Mouse (Mus musculus) gastrocnemius, postnatal 4 days (tissue): ENCODE measurements around the gene Rnf126. TPM values are rescaled to one million over a fixed set of nuclear protein-coding genes. Genes with fewer than 3 reads are reported as not detected.
"Not testable (repeated sequence)": the region's sequence is repeated elsewhere in the genome, so short reads cannot be mapped to it uniquely, and the experiment has no call there.

ENCODE experiments used
- DNase-seq, 2 experiments: peaks; one replicate each; pipeline ENCODE4 v3.0.0; 2021 to 2022; ENCODE audit warnings: low spot score in 2 of 2, mixed read lengths in 2 of 2
- total RNA-seq, 2 experiments: library from RNA; stranded (reverse); gene quantifications; 2 replicates each; pipeline ENCODE4 v1.2.3; 2021

Gene Rnf126
- total RNA-seq, 2 experiments from 2014 or later = 45.0 to 52.5 TPM

DNA sequence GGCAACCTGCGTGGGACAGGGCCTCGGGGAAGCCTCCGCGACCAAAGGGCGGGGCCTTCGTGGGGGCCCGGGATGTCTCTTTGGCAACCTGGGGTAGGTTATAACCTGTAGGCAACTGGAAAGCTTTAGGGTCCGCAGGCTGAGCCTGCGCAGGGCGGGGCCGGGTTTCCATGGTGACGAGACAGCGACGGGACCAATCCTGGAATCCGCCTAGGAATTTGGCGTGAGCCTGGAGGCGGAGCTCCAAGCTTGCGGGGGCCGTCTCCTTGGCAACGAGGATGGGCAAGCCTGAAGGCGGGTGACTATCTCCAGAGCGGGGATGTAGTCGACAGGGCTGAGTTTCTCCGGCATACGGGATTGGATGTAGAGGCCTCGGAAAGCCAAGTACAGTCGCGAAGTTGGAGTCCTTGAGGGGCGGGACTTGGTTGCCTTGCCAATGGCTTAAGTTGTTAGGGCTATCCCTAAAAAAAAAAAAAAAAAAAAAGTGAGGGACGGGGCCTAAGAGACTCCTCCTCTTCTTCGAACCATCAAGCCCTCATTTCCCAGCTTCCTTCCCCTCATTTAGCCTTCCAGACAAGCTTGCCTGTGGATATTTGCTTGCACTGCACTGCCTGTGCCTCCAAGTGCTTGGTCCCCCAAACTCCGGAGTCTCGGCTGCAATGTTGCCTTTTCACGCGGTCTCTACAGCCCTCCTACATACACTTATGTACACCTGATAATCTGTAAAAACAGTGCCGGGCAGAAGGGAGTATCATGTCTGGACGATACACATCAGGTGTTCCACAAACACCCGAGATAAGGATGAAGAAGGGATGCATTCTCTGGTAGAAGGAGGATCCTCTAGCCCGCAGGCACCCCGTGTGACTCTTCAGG lies 856 bp upstream of the Rnf126 start:
- DNase-seq = peak; percentile 89 to 95

DNA sequence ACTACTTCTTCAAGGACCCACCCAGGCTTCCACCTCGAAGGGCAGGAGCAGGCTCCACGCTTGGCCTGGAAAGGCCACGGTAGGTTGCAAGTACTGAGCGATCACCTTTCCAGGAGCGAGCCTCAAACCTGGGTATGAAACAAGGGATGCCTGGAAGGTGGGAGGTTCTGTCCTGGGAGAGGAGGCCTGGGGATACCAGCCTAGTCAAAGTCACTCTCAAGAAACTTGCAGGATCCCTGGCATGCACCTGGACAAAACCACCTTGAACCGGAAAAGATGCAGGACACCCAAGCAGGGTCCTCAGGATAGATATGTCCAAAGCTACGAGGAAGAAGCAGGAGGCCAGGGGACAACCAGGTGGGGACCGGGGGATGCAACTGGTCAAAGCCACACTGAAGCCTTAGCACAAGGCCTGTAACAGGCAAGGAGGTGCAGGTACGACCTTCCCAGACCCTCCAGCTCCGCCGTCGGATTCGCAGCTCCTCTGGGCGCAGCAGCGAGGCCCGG lies 698 bp downstream of the Rnf126 start:
- DNase-seq = no peak

DNA sequence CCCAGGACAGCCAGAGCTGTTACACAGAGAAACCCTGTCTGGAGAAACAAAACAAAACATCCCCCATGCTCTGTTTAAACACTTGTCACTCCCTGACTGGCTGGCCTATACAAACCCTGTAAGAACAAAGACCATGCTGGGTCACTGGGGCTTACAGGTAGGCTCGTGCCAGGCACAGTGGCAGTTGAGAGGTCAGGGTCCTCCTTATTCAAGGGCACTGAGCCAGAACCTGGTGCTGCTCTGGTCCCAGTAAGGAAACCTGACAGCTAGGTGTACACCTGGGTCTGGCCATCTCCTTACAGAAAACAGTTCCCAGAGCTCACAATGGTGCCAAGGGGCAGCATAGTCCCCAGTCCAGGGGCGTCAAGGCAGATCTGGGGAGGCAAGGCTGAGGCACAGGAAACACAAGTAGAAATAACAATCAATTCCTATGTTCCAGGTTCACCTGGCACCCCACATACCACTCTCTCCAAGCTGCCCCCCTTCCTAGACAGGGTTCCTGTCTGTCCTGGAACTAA lies 1.5 kb downstream of the Rnf126 start:
- DNase-seq = no peak

DNA sequence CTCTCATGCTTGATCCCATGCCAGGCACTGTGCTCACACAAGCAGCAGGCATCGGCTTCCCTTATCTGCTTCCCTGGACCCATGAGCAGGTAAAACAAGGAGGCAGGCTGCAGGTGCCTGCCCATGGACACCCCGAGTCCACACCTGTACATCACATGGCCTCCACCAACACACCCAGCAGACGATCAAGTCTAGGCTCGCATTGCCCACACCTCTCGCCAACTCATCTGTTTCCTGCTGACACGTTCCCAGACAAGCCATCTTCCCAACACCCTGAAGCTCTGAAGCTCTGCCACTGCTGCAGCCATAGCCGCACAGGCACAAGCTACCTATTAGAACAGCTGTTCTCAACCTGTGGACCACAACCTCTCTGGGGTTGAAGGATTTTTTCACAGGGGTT lies 2.5 kb downstream of the Rnf126 start:
- no peak for DNase-seq

DNA sequence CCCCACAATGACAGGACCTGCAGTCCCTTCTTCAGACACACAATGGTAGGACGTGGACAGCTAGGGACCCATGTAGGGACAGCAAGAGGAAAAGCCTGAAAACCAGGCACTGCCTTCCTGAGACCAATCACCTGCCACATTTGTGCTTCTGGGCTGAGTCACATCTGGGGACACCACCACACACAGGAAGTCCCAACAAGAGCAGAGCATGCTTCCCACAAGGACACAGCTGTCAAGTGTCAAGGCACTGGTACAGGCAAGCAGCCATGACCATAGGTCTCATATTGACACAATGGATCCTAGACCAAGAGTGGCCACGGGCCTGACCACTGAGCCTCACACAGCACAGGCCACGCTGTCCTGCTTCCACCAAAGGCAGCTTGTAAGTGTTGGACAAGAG lies 3.9 kb downstream of the Rnf126 start:
- DNase-seq = no peak

DNA sequence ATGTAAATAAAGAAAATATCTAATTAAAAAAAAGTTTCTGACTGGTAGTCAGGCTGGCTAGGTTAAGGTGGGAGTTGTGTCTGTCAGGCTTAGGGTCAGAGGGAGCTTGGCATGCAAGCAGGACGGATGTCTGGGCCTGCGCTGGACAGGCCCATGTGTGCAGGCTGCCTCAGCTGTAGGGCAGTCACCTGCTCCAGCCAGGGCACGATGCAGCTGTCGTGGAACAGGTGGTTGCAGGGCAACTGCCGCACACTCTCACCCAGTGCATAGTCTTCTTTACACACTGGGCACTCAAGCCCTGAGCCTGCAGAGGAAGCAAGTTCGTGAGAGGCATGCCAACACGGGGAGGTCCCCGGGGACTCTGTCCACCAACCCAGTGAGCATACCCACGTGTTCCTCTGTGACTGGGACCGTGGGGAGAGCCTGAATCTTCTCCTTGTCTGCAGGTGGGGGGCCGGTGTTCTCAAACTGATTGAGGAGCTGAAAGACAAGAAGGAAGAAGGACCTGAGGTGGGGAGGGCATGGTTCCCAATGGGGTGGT lies 6.1 kb downstream of the Rnf126 start:
- DNase-seq = no peak

DNA sequence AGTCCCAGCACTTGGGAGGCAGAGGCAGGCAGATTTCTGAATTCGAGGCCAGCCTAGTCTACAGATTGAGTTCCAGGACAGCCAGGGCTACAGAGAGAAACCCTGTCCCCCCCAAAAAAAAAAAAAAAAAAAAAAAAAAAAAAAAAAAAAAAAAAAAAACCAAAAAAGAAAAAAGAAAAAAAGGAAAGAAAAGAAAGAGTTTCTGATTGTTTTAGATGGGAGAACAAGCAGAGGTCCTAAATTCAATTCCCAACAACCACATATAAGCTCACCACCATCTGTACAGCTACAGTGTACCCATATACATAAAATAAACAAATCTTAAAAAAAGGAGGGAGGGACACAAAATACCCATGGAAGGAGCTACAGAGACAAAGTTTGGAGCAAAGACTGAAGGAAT lies 7.1 kb downstream of the Rnf126 start:
- DNase-seq = not testable (repeated sequence)

DNA sequence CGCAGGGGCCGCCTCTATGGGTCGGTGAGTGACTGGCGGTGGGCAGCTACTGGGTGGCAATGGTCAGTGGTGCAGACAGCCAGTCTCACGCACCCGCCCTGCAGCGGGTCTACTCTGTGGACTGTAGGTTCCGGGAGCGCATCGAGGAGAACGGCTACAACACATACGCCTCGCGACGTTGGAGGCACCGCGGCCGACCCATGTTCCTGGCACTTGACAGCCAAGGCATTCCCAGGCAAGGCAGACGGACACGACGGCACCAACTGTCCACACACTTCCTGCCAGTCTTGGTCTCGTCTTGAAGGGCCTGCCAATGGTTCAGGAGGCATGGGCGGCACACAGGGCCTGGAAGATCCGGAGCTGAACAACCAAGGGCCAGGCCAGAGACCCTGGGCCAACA lies 10.1 kb downstream of the Rnf126 start:
- no peak for DNase-seq

DNA sequence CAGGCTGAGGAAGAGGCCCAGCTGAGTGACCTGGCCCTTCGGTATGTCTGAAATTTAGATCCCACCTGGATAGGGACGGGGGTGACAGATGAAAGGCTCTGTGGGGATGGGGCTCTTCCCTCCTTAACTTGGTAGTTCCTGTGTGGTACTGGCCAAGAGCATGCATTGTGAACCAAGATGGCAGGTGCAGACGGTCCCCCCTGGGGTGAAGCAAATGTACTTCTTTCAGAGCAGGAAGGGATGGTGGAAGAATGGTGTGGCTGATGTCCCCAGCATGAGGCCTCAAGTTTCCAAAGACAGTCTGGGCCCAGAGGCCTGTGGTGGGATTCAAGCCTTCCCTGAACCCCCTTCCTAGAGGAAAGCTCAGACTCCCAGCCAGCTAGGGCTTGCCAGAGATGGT lies 10.9 kb downstream of the Rnf126 start:
- DNase-seq = no peak

DNA sequence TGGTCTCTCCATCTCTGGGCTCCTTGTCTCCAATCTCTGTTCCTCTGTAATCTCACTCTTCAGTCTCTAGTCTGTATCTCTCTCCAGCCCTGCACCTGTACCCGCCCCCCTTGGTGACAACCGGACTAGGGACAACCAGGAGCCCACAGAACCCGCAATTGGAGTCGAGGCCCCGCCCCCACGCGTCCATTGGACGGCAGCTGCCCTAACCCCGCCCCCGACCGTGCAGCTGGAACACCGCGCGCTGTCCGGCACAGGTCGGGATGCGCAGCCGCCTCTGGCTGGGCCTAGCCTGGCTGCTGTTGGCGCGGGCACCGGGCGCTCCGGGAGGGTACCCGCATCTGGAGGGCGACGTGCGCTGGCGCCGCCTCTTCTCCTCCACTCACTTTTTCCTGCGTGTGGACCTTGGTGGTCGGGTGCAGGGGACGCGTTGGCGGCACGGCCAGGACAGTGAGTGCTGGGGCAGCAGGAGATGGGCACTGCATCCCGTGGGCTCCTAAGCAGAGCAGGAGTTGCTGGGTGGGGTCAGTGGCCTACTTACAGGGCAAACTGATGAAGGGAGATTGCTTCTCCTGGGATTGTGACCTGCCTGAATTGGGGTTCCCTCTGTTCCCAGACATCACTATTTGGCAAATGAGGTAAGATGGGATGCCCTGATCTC lies 11.8 kb downstream of the Rnf126 start, which contains the start of gene Fgf22:
Gene Fgf22 (plus strand): TSS at position 221 of the 661 bp plus-strand sequence.
- DNase-seq = peak in 1 of 2 experiments; percentile 70

DNA sequence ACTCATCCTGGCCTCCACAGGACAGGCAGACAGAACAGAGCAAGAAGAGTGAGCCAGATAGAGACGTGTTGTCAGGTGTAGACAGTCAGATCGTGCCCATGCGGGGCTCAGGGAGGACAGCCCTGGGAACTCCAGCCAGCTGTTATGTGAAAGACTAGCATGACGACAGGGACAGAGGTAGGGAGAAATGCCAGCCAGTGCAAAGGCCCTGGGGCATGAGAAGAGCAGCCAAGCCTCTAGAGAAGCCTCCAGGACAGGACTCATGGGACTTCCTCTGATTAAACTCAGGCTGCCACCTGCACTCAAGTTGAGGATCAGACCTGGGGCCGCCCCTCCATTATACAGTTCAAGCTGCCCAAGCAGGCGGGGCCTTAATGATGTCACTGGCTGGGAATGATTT lies 18.3 kb downstream of the Rnf126 start:
- no peak for DNase-seq

DNA sequence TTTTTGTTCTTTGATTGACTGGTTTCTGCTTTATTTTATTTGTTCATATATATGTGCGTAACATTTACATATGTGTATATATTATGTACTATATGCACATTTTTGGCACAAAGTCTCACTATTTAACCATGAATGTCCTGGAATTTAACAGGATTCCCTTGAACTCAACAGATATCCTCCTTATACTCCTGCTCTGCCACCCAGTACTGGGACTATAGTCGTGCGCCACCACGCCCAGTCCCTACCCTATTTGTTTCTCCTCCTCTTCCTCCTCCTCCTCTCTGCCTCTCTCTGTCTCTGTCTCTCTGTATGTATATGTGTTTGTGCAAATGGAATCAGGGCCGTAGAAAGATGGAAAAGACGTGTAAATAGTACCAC lies 20.0 kb downstream of the Rnf126 start:
- DNase-seq = no peak

DNA sequence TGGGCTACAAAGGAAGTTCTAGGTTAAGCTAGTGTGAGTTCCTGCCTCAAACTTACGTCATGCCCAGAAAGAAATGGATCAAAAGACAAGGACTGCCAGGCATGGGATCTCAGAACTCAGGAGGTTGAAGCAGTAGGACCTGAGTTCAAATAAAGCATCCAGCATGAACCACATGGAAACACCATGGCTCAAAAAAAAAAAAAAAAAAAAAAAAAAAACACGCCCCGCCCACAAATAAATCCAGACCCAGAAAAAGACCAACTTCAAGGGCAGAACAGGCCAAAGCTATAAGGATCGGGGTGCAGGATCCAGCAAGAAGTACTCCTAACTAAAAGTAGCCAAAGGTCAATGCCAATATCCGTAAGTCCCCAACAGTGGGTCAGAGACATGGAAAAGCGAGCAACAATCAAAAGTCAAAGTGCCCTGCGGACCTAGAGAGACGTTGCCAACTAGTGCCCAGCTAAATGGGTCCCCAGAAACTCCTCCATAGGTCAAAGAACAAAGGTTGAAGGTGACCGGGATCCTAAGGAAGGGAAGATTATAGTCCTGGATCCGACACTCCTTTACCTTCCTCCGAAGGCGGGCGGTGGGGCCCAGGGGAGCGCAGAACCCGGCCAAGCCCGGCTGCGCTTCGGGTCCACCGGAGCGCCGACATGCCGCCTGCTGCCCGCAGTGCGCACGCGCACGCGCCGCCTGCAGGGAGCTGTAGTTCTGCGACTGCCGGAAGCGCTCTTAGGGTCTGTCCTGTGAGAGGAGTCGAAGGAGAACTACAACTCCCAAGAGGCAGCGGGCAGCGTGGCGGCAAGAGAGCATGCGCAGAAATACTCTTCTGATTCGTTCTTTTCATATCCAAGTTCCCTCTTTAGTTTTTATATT lies 20.6 kb downstream of the Rnf126 start, which contains the start of gene Polrmt:
Gene Polrmt (minus strand): TSS at position 684 of the 876 bp plus-strand sequence.
- DNase-seq = peak; percentile 91 to 95

DNA sequence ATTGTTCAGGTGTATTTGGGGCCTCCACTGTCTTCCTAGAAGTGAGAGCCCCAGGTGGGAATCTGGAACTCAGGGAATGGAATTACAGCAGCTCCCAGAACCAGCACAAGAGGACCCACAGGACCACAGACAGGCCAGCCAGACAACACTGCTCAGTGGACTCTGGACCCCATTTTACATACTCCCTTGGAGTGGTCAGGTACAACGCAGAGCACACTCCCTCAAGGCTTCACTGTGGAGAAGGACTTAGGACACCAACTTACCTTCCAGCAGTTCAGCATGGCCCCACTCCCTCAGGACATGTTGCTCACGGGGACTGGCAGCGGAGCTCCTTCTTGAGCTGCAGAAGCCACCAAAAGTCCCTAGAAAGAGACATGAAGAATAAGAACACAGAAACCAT lies 21.3 kb downstream of the Rnf126 start:
- DNase-seq = no peak

DNA sequence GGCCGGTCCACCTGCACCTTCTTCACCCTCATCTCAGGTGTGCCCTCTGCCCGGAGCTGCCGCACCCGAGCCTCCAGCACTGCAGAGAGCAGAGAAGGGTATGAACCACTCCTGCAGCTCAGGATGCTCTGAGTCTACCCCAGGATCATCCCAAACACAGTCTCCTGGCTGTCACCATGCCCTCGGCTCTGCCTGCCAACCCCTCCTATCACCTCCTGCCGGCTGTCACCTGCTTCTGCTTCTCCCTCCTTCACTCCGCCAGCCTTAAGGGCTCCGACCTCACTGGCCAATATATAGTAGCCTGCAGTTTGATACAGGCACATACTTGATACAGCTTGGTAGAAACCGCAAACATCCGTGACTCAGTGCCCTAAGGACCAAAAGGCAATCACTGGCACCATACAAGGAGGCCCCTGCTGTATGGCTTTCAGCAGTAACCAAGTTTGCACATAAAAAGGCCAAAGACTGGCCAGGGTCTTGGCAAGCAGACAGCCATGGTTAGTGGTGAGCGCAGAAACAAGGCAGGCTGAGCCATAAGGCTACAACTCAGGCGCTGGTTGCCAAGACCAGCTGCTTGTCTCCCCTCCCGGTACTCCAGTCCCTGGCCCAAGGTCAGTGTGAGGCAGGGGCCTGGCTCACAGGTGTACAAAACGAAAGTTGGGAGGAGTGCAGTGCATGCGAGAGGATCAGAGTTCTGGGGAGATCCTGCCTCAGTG lies 22.9 kb downstream of the Rnf126 start:
- no peak for DNase-seq

DNA sequence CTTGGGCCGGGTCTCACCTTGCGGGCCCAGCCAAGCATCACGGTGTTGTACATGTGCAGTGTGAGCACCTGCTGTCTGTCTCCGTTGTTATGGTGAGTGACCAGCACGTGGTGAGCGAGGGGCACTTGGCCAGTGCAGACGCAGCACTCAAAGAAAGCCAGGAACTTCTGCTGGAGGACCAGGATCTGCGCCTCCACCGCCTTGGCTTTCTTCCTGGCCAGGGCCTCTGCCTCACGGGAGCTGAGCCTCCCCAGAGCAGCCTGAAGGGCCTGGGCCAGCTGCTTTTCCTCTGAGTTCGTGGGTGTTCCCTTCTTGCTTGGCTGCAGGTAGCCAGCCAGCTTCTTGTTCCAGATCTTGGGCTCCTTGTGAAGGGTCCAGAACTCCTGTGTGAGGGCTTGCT lies 23.6 kb downstream of the Rnf126 start:
- no peak for DNase-seq

DNA sequence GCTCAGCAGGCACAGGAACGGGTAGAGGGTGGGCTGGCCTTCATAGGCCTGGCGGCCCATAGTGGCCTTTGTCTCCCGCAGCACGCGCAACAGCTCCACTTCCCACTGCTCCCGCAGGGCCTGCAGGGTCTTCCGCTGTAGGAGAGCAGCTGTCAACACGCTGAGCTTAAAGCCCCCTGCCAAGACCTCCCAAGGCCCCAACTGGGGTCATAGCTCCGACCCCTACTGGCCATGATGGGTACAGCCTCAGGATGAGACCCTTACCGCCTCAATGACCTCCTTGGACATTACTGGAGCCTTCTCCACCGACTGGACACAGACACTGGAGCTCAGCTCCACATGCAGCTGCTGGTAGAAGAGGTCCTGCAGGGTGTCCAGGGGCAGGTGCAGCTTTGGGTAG lies 25.9 kb downstream of the Rnf126 start:
- DNase-seq = no peak

DNA sequence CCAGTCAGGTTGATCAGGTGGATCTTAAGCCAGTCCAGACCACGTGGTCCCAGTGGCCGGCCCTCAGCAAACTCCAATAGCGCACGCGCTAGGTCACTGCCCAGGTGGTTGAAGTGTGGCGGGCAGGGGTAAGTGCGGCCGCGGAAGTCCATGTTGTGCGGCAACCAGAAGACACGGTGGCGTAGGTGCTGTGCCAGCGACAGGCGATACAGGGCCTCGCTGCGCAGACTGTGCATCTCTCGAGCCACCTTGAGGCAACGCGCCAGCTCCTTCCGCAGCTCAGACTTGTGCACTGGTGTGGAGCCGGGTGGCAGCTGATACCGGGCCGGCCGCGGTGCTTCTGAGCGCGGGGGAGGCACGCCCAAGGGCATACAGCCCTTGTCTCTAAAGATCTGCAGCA lies 27.5 kb downstream of the Rnf126 start:
- DNase-seq = no peak

DNA sequence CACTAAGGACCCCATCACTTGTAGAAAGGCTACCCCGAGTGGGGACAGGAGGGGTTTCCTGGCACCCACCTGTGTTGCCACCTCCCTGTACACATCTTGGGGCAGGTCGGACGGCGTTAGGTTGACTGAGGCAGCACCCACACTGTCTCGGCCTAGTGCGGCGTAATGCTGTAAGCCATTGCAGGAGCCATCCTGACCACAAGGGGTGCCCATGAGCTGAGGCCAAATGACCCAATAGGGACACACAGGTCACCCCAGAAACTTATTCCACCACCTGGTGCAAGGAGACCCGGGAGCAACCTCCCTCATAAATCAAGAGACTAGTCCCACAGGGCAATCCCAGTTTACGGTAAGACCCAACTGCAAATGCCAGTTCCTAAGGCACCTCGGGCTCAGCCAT lies 28.5 kb downstream of the Rnf126 start:
- DNase-seq = no peak

DNA sequence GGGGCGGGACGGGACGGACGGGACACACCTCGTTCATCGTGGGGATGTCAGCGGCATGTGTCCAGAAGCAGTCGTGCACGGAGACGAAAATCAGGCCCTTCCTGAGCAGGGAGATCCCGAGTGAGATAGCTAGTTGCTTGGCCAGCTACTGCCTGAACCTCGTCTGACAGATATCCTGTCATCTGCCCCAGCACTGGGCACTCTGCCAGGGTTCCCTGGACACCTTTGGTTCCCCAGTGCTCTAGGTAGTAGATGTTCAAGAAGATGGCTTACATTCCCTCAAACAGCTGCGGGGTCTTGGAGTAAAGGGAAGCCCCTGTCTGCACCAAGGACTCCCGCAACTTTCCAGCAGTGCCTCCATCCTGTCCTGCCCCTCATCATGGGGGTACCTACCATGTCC lies 30.0 kb downstream of the Rnf126 start:
- DNase-seq = no peak
